Mouse (Mus musculus) ES-E14 (cell line): ENCODE data around the gene Lmnb2. TPM values are rescaled to one million over a fixed set of nuclear protein-coding genes. Genes with fewer than 3 reads are reported as not detected.
A peak's percentile ranks its signal among the peaks of the same experiment; 100 is the strongest.

Experiments
- DNase-seq: peaks from one replicate; pipeline ENCODE4 v3.0.0-alpha.2; 2013; ENCODE audit warnings: low read depth, low spot score
- H3K27ac ChIP-seq: 2 replicates; pipeline ENCODE4 v1.5.1; 2012; ENCODE audit warnings: low read depth, mild to moderate bottlenecking, low read length, moderate library complexity, mixed read lengths; ENCODE audit not compliant: poor library complexity, insufficient read depth, severe bottlenecking
- H3K36me3 ChIP-seq: 2 replicates; pipeline ENCODE4 v1.6.1; 2012; ENCODE audit warnings: mild to moderate bottlenecking, low read length, moderate library complexity, mixed read lengths; ENCODE audit not compliant: control insufficient read depth, poor library complexity, insufficient read depth, severe bottlenecking
- H3K4me1 ChIP-seq, 2 experiments: fragments of 150-350 bp in 1 of 2; sonication (generic) in 1 of 2; 2 replicates each; pipeline ENCODE4 v1.6.1; 2012; ENCODE audit warnings: low read length in 2 of 2, mild to moderate bottlenecking in 1 of 2, mixed read lengths in 1 of 2; ENCODE audit not compliant: control insufficient read depth in 2 of 2, insufficient read depth in 2 of 2, poor library complexity in 1 of 2
- H3K4me3 ChIP-seq, 2 experiments: fragments of 150-350 bp in 1 of 2; sonication (generic) in 1 of 2; 2 replicates each; pipeline ENCODE4 v1.5.1; 2012; ENCODE audit warnings: low read length in 2 of 2, low read depth in 1 of 2, mild to moderate bottlenecking in 1 of 2, mixed read lengths in 1 of 2; ENCODE audit not compliant: insufficient read depth in 1 of 2, poor library complexity in 1 of 2, severe bottlenecking in 1 of 2
- H3K9ac ChIP-seq: 2 replicates; pipeline ENCODE4 v1.6.1; 2012; ENCODE audit warnings: low read depth, mild to moderate bottlenecking, low read length, mixed read lengths; ENCODE audit not compliant: poor library complexity, insufficient read depth, severe bottlenecking
- H3K9me3 ChIP-seq: fragments of 150-350 bp; sonication (generic); 2 replicates; pipeline ENCODE4 v1.6.1; 2012; ENCODE audit warnings: low read depth, mild to moderate bottlenecking, low read length; ENCODE audit not compliant: control insufficient read depth, insufficient read depth
- CHD2 ChIP-seq: IDR thresholded peaks from 2 replicates; pipeline ENCODE4 v1.6.1; 2014; ENCODE audit warnings: mild to moderate bottlenecking, low read depth, low read length, inconsistent platforms
- HCFC1 ChIP-seq: IDR thresholded peaks from 2 replicates; pipeline ENCODE4 v1.6.1; 2012; ENCODE audit warnings: low read length, inconsistent platforms, borderline replicate concordance; ENCODE audit not compliant: insufficient read depth
- MAFK ChIP-seq: IDR thresholded peaks from 2 replicates; pipeline ENCODE4 v1.6.1; 2014; ENCODE audit warnings: mild to moderate bottlenecking, low read depth, low read length, inconsistent platforms; ENCODE audit not compliant: insufficient read depth
- ZC3H11A ChIP-seq: IDR thresholded peaks from 2 replicates; pipeline ENCODE4 v1.6.1; 2012; ENCODE audit warnings: low read depth, mild to moderate bottlenecking, inconsistent platforms, low read length, borderline replicate concordance
- ZNF384 ChIP-seq: IDR thresholded peaks from 2 replicates; pipeline ENCODE4 v1.6.1; 2012; ENCODE audit warnings: low read depth, low read length, inconsistent platforms
- in situ Hi-C, 2 experiments: fragments of 600-800 bp; cut with MboI; formaldehyde crosslinking; loops; one replicate each; pipeline ENCODE4 v1.15.1; 2025; ENCODE audit warnings: low sequenced_read_pairs in 2 of 2, inconsistent platforms in 1 of 2; ENCODE audit not compliant: unreplicated experiment in 2 of 2
- total RNA-seq: library from RNA; depleted of rRNA; stranded (reverse); fragments of 300-350 nt; gene quantifications from 2 replicates; pipeline ENCODE4 v1.2.3, GENCODE M21; 2012

Lmnb2 gene
- total RNA-seq, 1 experiment, result 66.5 TPM

GRCm38 (mm10) chr10:80946684-80947437, 28.8 kb upstream of the Lmnb2 start:
- Histone ChIP-seq H3K9ac (no peak overlapping the region), H3K36me3 (no peaks in the 10 kb centered on the region), H3K4me1 (peaks cover 10 to 51% of the 10 kb centered on the region in 2 experiments), H3K9me3 (no peaks in the 10 kb centered on the region), H3K27ac (peak overlapping the region; percentile 15; the same call in 1 of the 2 replicates), H3K4me3 (no peak overlapping the region)
- no peak for TF ChIP-seq CHD2
- no peak for TF ChIP-seq HCFC1
- no peak for TF ChIP-seq ZC3H11A
- no peak for TF ChIP-seq MAFK
- TF ChIP-seq ZNF384, result no peak
- in situ Hi-C loops, result no loop called here
- peak; percentile 69 for DNase-seq

- no peak for DNase-seq
- no peak overlapping the region for H3K27ac ChIP-seq
- no peak overlapping the region for H3K4me3 ChIP-seq
- no peaks in the 10 kb centered on the region for H3K9me3 ChIP-seq
- in situ Hi-C loops, result no loop called here
- H3K4me1 ChIP-seq, result peaks cover 16 to 42% of the 10 kb centered on the region in 2 experiments
- TF ChIP-seq ZNF384, result no peak
- TF ChIP-seq HCFC1, result no peak
- TF ChIP-seq MAFK, result no peak
- no peak for TF ChIP-seq ZC3H11A
- no peak for TF ChIP-seq CHD2
- H3K9ac ChIP-seq, result no peak overlapping the region
- no peaks in the 10 kb centered on the region for H3K36me3 ChIP-seq
These were observed 26.2 kb upstream of the Lmnb2 start for GRCm38 (mm10) chr10:80944231-80944630.

GRCm38 (mm10) chr10:80943701-80944100, 25.7 kb upstream of the Lmnb2 start:
- Histone ChIP-seq H3K4me1 (peaks cover 13 to 40% of the 10 kb centered on the region in 2 experiments), H3K9ac (no peak overlapping the region), H3K36me3 (no peaks in the 10 kb centered on the region), H3K4me3 (no peak overlapping the region), H3K9me3 (no peaks in the 10 kb centered on the region), H3K27ac (no peak overlapping the region)
- no peak for TF ChIP-seq HCFC1
- TF ChIP-seq ZC3H11A, result no peak
- no peak for TF ChIP-seq ZNF384
- no peak for DNase-seq
- in situ Hi-C loops, result no loop called here

- peaks cover 15 to 35% of the 10 kb centered on the region in 2 experiments for H3K4me1 ChIP-seq
- H3K4me3 ChIP-seq, result no peak overlapping the region
- no peak for DNase-seq
- in situ Hi-C loops, result no loop called here
- no peaks in the 10 kb centered on the region for H3K36me3 ChIP-seq
- H3K27ac ChIP-seq, result no peak overlapping the region
- no peaks in the 10 kb centered on the region for H3K9me3 ChIP-seq
- no peak for TF ChIP-seq CHD2
- TF ChIP-seq ZC3H11A, result no peak
- TF ChIP-seq MAFK, result no peak
- no peak for TF ChIP-seq HCFC1
- TF ChIP-seq ZNF384, result no peak
- 0 out of 2 replicates have a peak overlapping the region, but pooled peaks have one; percentile 9 for H3K9ac ChIP-seq
These were observed 24.9 kb upstream of the Lmnb2 start for GRCm38 (mm10) chr10:80942919-80943318.
